Mouse (Mus musculus): Measurements from ENCODE around the gene Spata5.

DNA sequence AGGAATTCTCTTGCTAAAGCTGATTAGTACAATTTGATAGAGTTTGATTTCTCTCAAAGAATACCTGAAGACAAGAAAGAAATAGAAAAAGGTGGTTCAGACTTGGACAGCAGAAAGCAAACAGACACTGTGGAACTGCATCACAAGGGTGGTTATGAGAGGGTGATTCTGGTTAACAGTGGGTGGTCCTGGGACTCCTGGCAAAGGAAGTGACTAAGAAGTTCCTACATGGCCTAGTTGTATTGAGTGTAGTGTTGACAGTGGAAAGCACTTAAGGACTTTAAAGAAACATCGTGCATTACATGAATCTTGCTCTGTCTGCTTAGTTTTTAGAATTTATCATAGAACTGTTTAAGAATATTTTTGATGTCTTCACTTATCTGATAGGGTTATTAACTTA, 36.3 kb downstream of the Spata5 start:
- no peak for TF ChIP-seq CTCF (IDR thresholded peaks at IDR 0.05)
- TF ChIP-seq EP300 (IDR thresholded peaks at IDR 0.05) = no peak

All from lung, postnatal 0 days (tissue).